Mouse (Mus musculus): ENCODE measurements around the gene Frmd4a.

DNA sequence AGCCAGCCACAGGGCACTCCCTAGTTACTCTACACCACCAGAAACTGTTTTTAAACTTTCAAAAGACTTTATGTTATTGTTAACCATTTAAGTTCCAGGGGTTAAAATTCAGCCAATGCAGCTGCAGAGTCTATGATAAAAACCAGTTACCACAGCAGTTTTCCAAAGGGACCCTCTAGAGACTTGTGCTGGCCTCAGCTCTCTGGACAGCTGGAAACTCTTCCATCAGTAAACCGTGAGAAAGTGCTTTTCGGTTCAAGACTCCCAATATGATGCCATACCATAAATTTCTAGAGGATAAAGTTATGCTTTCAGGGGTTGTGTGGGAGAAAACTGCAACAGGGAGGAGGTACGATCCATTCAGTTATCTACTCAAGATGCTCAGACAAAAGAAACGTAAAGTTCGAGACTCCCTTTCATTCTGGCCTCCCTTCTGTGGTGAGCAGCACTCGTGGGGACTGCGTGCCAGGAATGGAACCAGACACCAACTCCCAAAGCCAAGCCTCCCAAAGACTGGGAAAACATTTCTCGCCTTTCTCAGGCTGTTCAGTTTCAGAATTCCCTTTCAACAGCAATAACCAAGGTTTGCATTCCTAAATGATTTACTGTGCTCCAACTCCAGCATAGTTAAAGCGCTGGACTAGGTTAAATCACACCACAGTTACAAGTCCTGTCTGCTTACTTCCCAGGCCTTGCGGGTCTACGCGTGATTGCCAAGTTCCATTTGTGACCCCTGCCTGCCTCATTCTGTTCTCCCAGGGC is 603.3 kb downstream of the Frmd4a start:
- no peak for TF ChIP-seq CTCF (IDR thresholded peaks at IDR 0.05; ENCODE audit: low read depth)
- TF ChIP-seq EP300 (IDR thresholded peaks at IDR 0.05; ENCODE audit: low read depth), result no peak

All from liver, postnatal 0 days (tissue).